Mouse (Mus musculus) spleen, adult 18-20 months (tissue): ENCODE data around the gene Pdxp.
A peak's percentile ranks its signal among the peaks of the same experiment; 100 is the strongest.

Source experiments
- DNase-seq, 2 experiments: peaks; one replicate each; pipeline ENCODE4 v3.0.0; 2022; ENCODE audit warnings: mixed read lengths in 2 of 2

Pdxp gene

GRCm38 (mm10) chr15:78899740-78900584, 13.8 kb upstream of the Pdxp start, which contains the start of gene Sh3bp1:
Gene Sh3bp1, plus strand, starts transcription at chr15:78899768.
- peak; percentile 63 to 76 for DNase-seq

DNA sequence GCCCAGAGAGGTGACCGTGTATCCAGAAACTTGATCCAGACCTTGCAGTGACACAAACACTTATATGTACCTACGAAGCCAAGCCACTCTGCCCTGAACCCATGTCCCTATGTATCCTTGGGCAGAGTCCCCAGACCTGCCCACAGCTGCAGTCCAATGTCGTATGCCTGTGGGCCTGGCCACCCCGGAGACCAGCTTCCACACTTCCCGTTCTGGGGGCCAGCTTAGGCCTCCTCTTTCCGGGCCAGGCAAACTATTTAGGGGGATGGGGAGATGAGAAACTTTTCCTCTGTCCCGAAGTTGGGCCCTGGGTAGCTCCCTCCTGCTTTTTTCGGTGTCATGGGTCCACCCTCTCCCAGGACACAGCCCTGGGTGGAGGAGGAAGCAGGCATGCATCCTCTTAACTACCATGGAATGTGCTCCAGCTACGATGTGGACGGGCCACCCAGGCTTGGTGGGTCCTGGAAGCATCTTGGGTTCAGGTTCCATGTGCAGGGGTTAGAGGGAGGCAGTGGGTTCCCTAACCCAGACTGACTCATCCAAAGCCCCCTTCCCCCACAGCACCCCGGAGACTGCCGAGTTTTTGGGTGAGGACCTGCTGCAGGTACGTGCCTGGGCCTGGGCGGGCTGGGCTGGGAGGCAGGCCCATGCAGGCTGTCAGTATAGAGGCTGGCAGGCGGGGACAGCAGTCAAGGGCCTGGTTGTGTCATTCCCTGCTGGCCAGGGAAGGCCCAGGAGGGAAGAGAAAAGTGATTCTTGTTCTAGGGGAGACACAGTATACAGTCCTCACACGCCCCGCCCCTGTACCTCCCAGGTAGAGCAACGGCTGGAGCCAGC, 12.9 kb upstream of the Pdxp start:
- DNase-seq: no peak

- DNase-seq: no peak
These were observed 12.3 kb upstream of the Pdxp start for GRCm38 (mm10) chr15:78901422-78901789.

DNA sequence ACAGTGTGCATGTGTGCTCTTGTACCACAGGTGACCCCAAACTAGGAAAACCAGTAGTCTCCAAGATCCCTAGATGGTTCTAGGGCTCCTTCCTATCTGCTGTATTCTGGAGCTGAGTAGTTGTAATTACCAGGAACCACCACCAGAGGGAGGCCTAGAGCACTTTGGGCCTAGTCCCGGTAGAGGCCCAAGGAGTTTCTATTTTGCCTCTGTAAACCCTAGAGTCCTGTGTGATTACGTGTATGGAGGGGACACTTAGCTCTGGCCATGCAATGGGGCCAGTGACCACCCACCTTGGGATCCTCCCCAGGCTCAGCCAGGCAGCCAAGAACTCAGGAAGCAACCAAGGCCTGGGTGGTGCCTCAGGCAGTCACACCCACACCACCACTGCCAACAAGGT, 10.5 kb upstream of the Pdxp start:
- peak in 1 of 2 experiments; percentile 82 for DNase-seq

DNA sequence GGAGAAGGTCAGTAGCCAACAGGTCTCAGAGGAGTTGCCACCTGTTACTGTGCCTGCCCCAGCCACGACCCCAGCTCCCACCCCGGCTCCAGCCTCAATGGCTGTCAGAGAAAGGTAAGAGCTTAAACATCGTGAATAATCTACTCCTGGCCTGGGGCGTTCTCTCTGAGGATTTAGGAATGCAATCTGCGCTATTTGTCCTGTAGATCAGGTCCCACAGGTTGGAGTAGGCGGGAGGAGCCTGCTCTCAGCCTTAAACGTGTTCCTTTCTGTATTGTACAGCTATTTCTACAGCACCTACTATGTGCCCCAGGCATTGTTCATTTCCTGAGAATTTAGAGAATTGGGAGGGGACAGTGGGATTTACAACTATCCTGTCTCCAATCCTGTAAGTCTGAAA, 5.3 kb upstream of the Pdxp start:
- DNase-seq: no peak

GRCm38 (mm10) chr15:78908982-78909381, 4.7 kb upstream of the Pdxp start:
- no peak for DNase-seq

DNA sequence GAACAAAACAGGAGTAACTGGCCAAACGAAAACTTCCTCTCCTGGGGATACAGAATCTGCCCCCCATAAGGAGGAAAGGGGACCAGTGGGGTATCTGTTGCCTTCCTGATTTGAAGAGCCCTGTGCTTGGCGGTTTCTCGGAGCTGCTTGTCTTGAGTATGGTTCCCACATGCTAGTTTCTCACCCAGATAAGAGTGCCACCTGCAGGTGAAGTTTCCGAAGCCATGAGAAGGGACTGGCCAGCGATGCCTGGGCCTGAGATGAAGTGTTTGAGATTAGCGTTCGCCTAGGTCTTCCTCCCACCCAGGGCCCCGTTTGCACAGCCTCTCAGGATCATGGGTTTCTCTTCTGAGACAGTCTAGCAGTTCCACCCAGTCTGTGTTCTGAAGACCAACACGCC, 1.7 kb upstream of the Pdxp start:
- no peak for DNase-seq

DNA sequence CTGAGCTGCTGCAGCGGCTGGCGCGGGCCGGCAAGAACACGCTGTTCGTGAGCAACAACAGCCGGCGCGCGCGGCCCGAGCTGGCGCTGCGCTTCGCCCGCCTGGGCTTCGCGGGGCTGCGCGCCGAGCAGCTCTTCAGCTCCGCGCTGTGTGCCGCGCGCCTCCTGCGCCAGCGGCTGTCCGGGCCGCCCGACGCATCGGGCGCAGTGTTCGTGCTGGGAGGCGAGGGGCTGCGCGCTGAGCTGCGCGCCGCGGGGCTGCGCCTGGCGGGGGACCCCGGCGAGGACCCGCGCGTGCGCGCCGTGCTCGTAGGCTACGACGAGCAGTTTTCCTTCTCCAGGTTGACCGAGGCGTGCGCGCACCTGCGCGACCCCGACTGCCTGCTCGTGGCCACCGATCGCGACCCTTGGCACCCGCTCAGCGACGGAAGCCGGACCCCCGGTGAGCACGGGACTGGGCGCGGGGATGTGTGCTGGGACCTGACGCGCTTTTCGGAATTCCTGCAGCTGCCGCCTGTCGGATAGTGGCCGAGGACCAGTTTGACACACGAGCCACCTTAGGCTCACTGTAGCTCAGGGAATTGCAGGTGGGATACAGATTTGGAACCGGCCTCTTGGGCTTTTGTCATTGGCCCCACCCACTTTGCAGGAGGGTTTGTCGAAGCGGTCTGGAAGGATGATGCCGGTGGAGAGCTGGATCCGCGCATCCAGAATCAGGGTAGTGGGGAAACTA, 538 bp downstream of the Pdxp start:
- DNase-seq: peak in 1 of 2 experiments; percentile 43

- no peak for DNase-seq
These were observed 1.3 kb downstream of the Pdxp start for GRCm38 (mm10) chr15:78914823-78915659.

DNA sequence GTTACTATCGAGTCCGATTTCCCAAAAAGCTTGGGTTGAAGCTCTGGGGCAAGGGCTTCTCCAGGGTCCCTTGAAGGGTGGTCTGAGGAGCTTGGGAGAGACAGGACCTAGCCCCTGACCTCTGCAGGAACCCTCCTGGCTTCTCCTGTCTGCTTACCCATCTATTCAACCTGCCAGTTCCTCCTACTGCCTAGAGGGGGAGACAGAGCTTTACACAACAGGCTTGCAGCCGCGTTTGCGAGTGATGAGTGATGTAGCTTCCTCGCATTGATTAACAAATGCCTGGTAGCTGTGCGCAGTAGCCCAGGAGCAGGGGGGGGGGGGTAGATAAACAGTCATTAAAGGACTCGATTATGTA, 1.9 kb downstream of the Pdxp start:
- peak in 1 of 2 experiments; percentile 57 for DNase-seq

- no peak for DNase-seq
These were observed 2.5 kb downstream of the Pdxp start for GRCm38 (mm10) chr15:78916052-78916826.

DNA sequence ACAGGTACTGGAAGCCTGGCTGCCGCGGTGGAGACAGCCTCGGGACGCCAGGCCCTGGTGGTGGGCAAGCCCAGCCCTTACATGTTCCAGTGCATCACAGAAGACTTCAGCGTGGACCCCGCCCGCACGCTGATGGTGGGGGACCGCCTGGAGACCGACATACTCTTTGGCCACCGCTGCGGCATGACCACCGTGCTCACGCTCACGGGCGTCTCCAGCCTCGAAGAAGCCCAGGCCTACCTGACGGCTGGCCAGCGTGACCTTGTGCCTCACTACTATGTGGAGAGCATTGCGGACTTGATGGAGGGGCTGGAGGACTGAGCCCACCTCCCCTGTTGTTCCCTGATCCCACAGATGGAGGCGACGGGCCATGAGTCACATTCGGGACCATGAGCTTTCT, 4.4 kb downstream of the Pdxp start:
- no peak for DNase-seq

- DNase-seq: no peak
These were observed 6.2 kb downstream of the Pdxp start for GRCm38 (mm10) chr15:78919914-78920313.

DNA sequence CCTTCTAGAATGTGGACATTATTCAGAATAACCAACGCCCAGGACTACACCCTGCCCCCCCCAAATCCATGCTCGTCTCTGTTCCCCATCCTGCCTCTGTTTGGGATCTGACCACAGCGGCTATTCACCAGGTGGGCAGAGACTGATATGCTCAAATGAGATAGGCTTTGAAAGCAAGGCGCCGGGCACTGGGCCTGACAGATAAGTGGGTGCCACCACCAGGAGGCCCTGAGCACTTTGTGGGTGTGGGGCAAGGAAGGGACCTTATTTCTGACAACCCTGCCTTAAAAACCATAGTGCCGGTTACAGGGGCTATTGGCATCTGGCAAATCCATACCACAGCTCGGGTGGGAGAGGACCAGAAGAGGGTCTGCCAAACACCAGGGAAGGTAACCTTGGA, 9.0 kb downstream of the Pdxp start:
- DNase-seq: no peak

DNA sequence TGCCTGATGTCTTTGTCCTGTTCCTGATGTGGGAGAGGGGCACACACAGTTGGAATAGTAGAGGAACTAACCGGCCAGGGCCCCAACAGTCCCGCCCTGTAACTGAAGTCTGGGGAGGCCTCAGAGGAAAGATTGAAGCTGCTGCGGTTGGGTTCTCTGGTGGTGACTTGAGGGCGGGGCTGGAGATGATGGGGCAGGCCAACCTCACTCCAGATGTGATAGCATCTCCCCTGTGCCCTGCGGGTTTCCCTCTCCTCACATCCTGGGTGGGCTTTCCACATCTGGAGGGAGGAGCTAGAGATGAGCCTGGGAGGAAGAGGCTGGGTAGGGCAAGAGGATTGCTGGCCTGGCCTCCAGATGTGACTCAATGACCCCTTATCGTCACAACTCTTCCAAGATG, 9.9 kb downstream of the Pdxp start:
- peak in 1 of 2 experiments; percentile 46 for DNase-seq

DNA sequence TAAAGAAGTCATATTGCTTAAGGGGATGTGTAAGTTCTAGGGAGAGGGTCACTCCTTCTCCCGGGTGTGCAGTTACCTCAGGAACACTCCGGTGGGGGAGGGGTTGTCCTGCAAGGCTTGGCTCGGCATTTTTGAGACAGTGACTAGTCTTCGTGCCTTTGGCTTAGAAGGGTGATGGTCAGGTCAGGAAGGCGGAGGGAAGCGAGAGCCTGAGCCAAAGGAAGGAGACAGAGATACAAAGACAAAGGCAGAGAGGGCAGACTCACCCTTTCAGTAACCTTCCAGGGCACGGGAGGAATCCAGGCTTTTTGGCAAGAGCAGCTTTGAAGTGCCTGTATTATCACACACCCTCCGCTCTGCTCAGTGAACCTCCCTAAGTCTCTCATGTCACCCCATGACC, 11.4 kb downstream of the Pdxp start:
- DNase-seq: no peak

- DNase-seq: peak; percentile 52 to 54
These were observed 12.6 kb downstream of the Pdxp start, which contains the start of gene Lgals1 for GRCm38 (mm10) chr15:78926021-78926919. Gene Lgals1, plus strand, starts transcription at chr15:78926725.

DNA sequence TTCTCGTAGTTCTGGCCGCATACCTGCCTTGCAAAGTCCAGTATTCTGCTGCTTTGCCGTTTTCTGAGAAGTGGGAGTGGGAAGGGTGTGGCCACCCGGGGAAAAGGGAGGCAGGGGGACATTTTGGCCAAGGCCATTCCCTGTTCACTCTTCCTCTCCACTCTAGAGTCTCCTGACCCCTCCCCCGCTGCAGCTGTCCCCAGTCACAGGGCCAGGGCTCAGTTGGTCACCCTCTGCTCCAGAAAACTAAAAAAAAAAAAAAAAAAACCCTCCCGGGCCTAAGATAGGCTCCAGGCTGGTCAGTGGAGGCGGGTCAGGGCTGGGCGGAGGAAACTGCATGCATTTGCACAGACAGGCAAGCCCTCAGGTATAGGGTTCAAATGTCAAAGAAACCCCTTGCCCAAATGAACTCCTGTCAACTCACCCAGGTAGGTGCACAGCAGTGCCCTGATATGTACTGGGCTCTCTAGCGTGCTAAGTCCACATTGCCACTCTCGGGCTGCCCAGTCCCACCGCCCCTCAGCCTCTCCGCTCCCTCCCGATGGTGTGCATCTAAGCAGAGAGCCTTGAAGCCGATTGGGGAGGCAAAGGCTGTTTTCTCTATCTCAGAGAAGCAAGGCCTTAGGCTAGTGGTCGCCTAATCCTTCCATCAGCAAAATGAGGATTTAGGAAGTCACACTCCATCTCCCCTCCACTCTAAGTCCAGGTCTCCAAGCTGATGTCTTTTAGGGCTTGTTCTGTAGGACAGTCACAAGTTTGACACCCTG, 13.5 kb downstream of the Pdxp start:
- no peak for DNase-seq

GRCm38 (mm10) chr15:78927788-78928457, 14.2 kb downstream of the Pdxp start:
- DNase-seq: peak; percentile 72 to 79
